Mouse (Mus musculus): ENCODE measurements around the gene Sorbs1. TPM values are rescaled to one million over a fixed set of nuclear protein-coding genes. Genes with fewer than 3 reads are reported as not detected.

Gene Sorbs1
- polyA plus RNA-seq, 1 experiment from 2014 or later, result 88.3 TPM

GRCm38 (mm10) chr19:40496509-40497267 lies 16.9 kb downstream of the Sorbs1 start:
- no peaks in the 10 kb centered on the region for H3K36me3 ChIP-seq (ENCODE audit: control insufficient read depth, insufficient read depth, low read length)
- H3K9ac ChIP-seq (ENCODE audit: low read length), result no peak overlapping the region
- no peak overlapping the region for H3K4me2 ChIP-seq (ENCODE audit: low read length)
- WGBS, result 95% methylated on average over 11 of the region's 11 CpGs
- H3K4me1 ChIP-seq (replicated peaks; ENCODE audit: control insufficient read depth, insufficient read depth, low read length), result peaks cover 3% of the 10 kb centered on the region; the same call in 1 of the 2 replicates
- no peak overlapping the region for H3K27ac ChIP-seq (ENCODE audit: low read depth)
- H3K9me3 ChIP-seq (ENCODE audit: control insufficient read depth, low read length), result no peaks in the 10 kb centered on the region
- ATAC-seq (replicated peaks; ENCODE audit: low FRiP score, low TSS enrichment, low read depth) (no peak), DNase-seq (ENCODE audit: low spot score) (no peak)
- H3K27me3 ChIP-seq (replicated peaks; ENCODE audit: control insufficient read depth, insufficient read depth, low read length), result no peaks in the 10 kb centered on the region
- H3K4me3 ChIP-seq (ENCODE audit: low read depth, low read length), result no peak overlapping the region

- H3K27ac ChIP-seq (ENCODE audit: low read depth), result no peak overlapping the region
- no peak overlapping the region for H3K9ac ChIP-seq (ENCODE audit: low read length)
- H3K27me3 ChIP-seq (replicated peaks; ENCODE audit: control insufficient read depth, insufficient read depth, low read length), result no peaks in the 10 kb centered on the region
- DNase-seq (ENCODE audit: low spot score) (no peak), ATAC-seq (replicated peaks; ENCODE audit: low FRiP score, low TSS enrichment, low read depth) (no peak)
- WGBS, result 81% methylated on average over 4 of the region's 4 CpGs
- peaks cover 4% of the 10 kb centered on the region; the same call in 1 of the 2 replicates for H3K4me1 ChIP-seq (replicated peaks; ENCODE audit: control insufficient read depth, insufficient read depth, low read length)
- no peak overlapping the region for H3K4me2 ChIP-seq (ENCODE audit: low read length)
- H3K4me3 ChIP-seq (ENCODE audit: low read depth, low read length), result no peak overlapping the region
- H3K36me3 ChIP-seq (ENCODE audit: control insufficient read depth, insufficient read depth, low read length), result no peaks in the 10 kb centered on the region
- H3K9me3 ChIP-seq (ENCODE audit: control insufficient read depth, low read length), result no peaks in the 10 kb centered on the region
Observed at GRCm38 (mm10) chr19:40496071-40496470, 17.5 kb downstream of the Sorbs1 start.

- no peak overlapping the region for H3K4me3 ChIP-seq (ENCODE audit: low read depth, low read length)
- peak overlapping the region; percentile 48 for H3K27ac ChIP-seq (ENCODE audit: low read depth)
- H3K36me3 ChIP-seq (ENCODE audit: control insufficient read depth, insufficient read depth, low read length), result no peaks in the 10 kb centered on the region
- DNase-seq (ENCODE audit: low spot score) (no peak), ATAC-seq (replicated peaks; ENCODE audit: low FRiP score, low TSS enrichment, low read depth) (no peak)
- H3K27me3 ChIP-seq (replicated peaks; ENCODE audit: control insufficient read depth, insufficient read depth, low read length), result no peaks in the 10 kb centered on the region
- WGBS, result 54% methylated on average over 9 of the region's 9 CpGs
- H3K9me3 ChIP-seq (ENCODE audit: control insufficient read depth, low read length), result no peaks in the 10 kb centered on the region
- no peak overlapping the region for H3K9ac ChIP-seq (ENCODE audit: low read length)
- H3K4me1 ChIP-seq (replicated peaks; ENCODE audit: control insufficient read depth, insufficient read depth, low read length), result peaks cover 26% of the 10 kb centered on the region
- H3K4me2 ChIP-seq (ENCODE audit: low read length), result no peak overlapping the region
Observed at GRCm38 (mm10) chr19:40492902-40493301, 20.7 kb downstream of the Sorbs1 start.

DNA sequence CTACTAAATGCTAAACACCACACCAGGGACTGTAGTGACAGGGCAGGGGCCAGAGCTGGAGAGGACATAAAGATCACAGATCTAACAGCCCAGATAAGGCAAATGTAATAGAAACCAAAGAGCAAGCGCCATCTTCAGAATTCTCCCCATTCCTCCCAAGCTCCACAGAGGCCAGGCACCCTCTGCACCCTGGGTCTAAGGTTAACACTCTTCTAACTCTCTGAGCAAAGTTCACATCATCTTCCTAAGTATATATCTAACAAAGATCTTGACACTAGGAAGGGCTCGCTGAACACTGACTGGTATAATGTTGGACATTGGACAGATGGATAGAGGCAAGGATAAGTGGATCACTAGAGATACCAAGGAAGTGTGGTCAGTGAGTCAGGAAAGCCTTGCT lies 22.1 kb downstream of the Sorbs1 start:
- H3K4me3 ChIP-seq (ENCODE audit: low read depth, low read length), result no peak overlapping the region
- no peak overlapping the region for H3K4me2 ChIP-seq (ENCODE audit: low read length)
- H3K4me1 ChIP-seq (replicated peaks; ENCODE audit: control insufficient read depth, insufficient read depth, low read length), result peaks cover 33% of the 10 kb centered on the region
- no peak overlapping the region for H3K27ac ChIP-seq (ENCODE audit: low read depth)
- H3K27me3 ChIP-seq (replicated peaks; ENCODE audit: control insufficient read depth, insufficient read depth, low read length), result no peaks in the 10 kb centered on the region
- no peak for DNase-seq (ENCODE audit: low spot score)
- no peak overlapping the region for H3K9ac ChIP-seq (ENCODE audit: low read length)
- ATAC-seq (replicated peaks; ENCODE audit: low FRiP score, low TSS enrichment, low read depth), result no peak
- H3K9me3 ChIP-seq (ENCODE audit: control insufficient read depth, low read length), result no peaks in the 10 kb centered on the region
- no peaks in the 10 kb centered on the region for H3K36me3 ChIP-seq (ENCODE audit: control insufficient read depth, insufficient read depth, low read length)
- 87% methylated on average over 2 of the region's 2 CpGs for WGBS

- ATAC-seq (replicated peaks; ENCODE audit: low FRiP score, low TSS enrichment, low read depth) (no peak), DNase-seq (ENCODE audit: low spot score) (no peak)
- Histone ChIP-seq H3K27ac (ENCODE audit: low read depth) (peak overlapping the region; percentile 62; the same call in 1 of the 2 replicates), H3K36me3 (ENCODE audit: control insufficient read depth, insufficient read depth, low read length) (no peaks in the 10 kb centered on the region), H3K4me2 (ENCODE audit: low read length) (no peak overlapping the region), H3K27me3 (replicated peaks; ENCODE audit: control insufficient read depth, insufficient read depth, low read length) (no peaks in the 10 kb centered on the region), H3K4me1 (replicated peaks; ENCODE audit: control insufficient read depth, insufficient read depth, low read length) (peaks cover 33% of the 10 kb centered on the region), H3K4me3 (ENCODE audit: low read depth, low read length) (no peak overlapping the region), H3K9me3 (ENCODE audit: control insufficient read depth, low read length) (no peaks in the 10 kb centered on the region), H3K9ac (ENCODE audit: low read length) (no peak overlapping the region)
- WGBS, result 50% methylated on average over 8 of the region's 8 CpGs
Observed at GRCm38 (mm10) chr19:40490765-40491164, 22.8 kb downstream of the Sorbs1 start.

DNA sequence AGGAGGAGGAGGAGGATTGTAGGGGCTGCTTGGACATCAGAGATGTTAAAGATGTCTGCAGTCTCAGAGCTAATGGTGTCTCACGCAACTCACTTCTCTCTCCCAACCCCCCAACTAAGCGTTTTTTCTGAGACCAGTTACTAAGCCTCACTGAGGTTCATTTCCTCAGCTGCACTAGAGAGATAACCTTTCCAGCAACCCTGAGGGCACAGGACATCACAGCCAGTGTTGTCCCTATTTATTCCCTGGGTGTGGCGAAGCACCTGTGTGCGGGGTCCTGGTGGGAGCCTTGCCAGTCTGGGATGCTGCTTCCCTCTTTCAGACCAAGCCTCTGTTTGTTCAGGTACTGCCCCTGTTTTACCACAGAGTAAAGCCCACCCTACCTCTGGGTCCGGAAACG lies 23.9 kb downstream of the Sorbs1 start:
- WGBS, result 69% methylated on average over 6 of the region's 6 CpGs
- Histone ChIP-seq H3K9ac (ENCODE audit: low read length) (no peak overlapping the region), H3K4me1 (replicated peaks; ENCODE audit: control insufficient read depth, insufficient read depth, low read length) (peaks cover 33% of the 10 kb centered on the region), H3K27me3 (replicated peaks; ENCODE audit: control insufficient read depth, insufficient read depth, low read length) (no peaks in the 10 kb centered on the region), H3K9me3 (ENCODE audit: control insufficient read depth, low read length) (no peaks in the 10 kb centered on the region), H3K36me3 (ENCODE audit: control insufficient read depth, insufficient read depth, low read length) (no peaks in the 10 kb centered on the region), H3K4me2 (ENCODE audit: low read length) (no peak overlapping the region), H3K27ac (ENCODE audit: low read depth) (peak overlapping the region; percentile 62; the same call in 1 of the 2 replicates), H3K4me3 (ENCODE audit: low read depth, low read length) (no peak overlapping the region)
- DNase-seq (ENCODE audit: low spot score), result no peak
- no peak for ATAC-seq (replicated peaks; ENCODE audit: low FRiP score, low TSS enrichment, low read depth)

- Histone ChIP-seq H3K36me3 (ENCODE audit: control insufficient read depth, insufficient read depth, low read length) (no peaks in the 10 kb centered on the region), H3K9me3 (ENCODE audit: control insufficient read depth, low read length) (no peaks in the 10 kb centered on the region), H3K4me1 (replicated peaks; ENCODE audit: control insufficient read depth, insufficient read depth, low read length) (peaks cover 33% of the 10 kb centered on the region), H3K4me3 (ENCODE audit: low read depth, low read length) (no peak overlapping the region), H3K4me2 (ENCODE audit: low read length) (no peak overlapping the region), H3K9ac (ENCODE audit: low read length) (no peak overlapping the region), H3K27me3 (replicated peaks; ENCODE audit: control insufficient read depth, insufficient read depth, low read length) (no peaks in the 10 kb centered on the region), H3K27ac (ENCODE audit: low read depth) (peak overlapping the region; percentile 62; the same call in 1 of the 2 replicates)
- 72% methylated on average over 8 of the region's 8 CpGs for WGBS
- DNase-seq (ENCODE audit: low spot score) (no peak), ATAC-seq (replicated peaks; ENCODE audit: low FRiP score, low TSS enrichment, low read depth) (no peak)
Observed at GRCm38 (mm10) chr19:40488853-40489454, 24.6 kb downstream of the Sorbs1 start.

GRCm38 (mm10) chr19:40487561-40487960 lies 26.0 kb downstream of the Sorbs1 start:
- H3K27me3 ChIP-seq (replicated peaks; ENCODE audit: control insufficient read depth, insufficient read depth, low read length), result no peaks in the 10 kb centered on the region
- 0 out of 2 replicates have a peak overlapping the region, but pooled peaks have one; percentile 7 for H3K4me2 ChIP-seq (ENCODE audit: low read length)
- H3K9ac ChIP-seq (ENCODE audit: low read length), result no peak overlapping the region
- H3K9me3 ChIP-seq (ENCODE audit: control insufficient read depth, low read length), result no peaks in the 10 kb centered on the region
- H3K36me3 ChIP-seq (ENCODE audit: control insufficient read depth, insufficient read depth, low read length), result no peaks in the 10 kb centered on the region
- H3K4me3 ChIP-seq (ENCODE audit: low read depth, low read length), result no peak overlapping the region
- peaks cover 33% of the 10 kb centered on the region for H3K4me1 ChIP-seq (replicated peaks; ENCODE audit: control insufficient read depth, insufficient read depth, low read length)
- WGBS, result 42% methylated on average over 11 of the region's 11 CpGs
- DNase-seq (ENCODE audit: low spot score) (no peak), ATAC-seq (replicated peaks; ENCODE audit: low FRiP score, low TSS enrichment, low read depth) (no peak)
- H3K27ac ChIP-seq (ENCODE audit: low read depth), result peak overlapping the region; percentile 51
